Mouse (Mus musculus) Patski (cell line): ENCODE data around the gene Klhdc10. TPM values are rescaled to one million over a fixed set of nuclear protein-coding genes. Genes with fewer than 3 reads are reported as not detected.

Experiments
- ATAC-seq: fragments of 100-300 bp; one replicate; pipeline ENCODE4 v1.8.0; 2021
- CTCF ChIA-PET: fragments of 350-600 bp; sonication (Branson Sonifier 250); formaldehyde crosslinking; loops from one replicate; lab custom pipeline; 2022; ENCODE audit warnings: inconsistent platforms; lab: Charles Lee
- POLR2A ChIA-PET: fragments of 350-600 bp; sonication (Branson Sonifier 250); formaldehyde crosslinking; loops from one replicate; lab custom pipeline; 2022; ENCODE audit warnings: antibody characterized with exemption, inconsistent platforms; lab: Charles Lee
- DNase-seq: peaks from one replicate; pipeline ENCODE4 v3.0.0-alpha.2; 2011; ENCODE audit warnings: low read depth, low spot score
- H3K27me3 ChIP-seq: fragments of 371-371 bp; one replicate; pipeline ENCODE4 v1.5.1; 2021
- CTCF ChIP-seq: fragments of 100-300 bp; IDR thresholded peaks from one replicate; pipeline ENCODE4 v1.5.1; 2021
- in situ Hi-C: fragments of 300-500 bp; cut with MboI; formaldehyde crosslinking; loops from 3 replicates; pipeline ENCODE4 v1.11.1; 2018; ENCODE audit warnings: low pct_unique_long_range_greater_than_20kb, mixed read lengths
- polyA plus RNA-seq: library from polyadenylated mRNA; unstranded; gene quantifications from one replicate; pipeline ENCODE4 v1.2.3, GENCODE M21; 2021

The Klhdc10 gene
- polyA plus RNA-seq, 1 experiment from 2014 or later = 78.8 TPM

GRCm38 (mm10) chr6:30479418-30479817 is 77.8 kb downstream of the Klhdc10 start:
- in situ Hi-C loops = no loop called here
- DNase-seq (no peak), ATAC-seq (no peak)
- TF ChIP-seq CTCF = no peak
- ChIA-PET POLR2A (no interaction called here), CTCF (no interaction called here)
- no peaks in the 10 kb centered on the region for H3K27me3 ChIP-seq

DNA sequence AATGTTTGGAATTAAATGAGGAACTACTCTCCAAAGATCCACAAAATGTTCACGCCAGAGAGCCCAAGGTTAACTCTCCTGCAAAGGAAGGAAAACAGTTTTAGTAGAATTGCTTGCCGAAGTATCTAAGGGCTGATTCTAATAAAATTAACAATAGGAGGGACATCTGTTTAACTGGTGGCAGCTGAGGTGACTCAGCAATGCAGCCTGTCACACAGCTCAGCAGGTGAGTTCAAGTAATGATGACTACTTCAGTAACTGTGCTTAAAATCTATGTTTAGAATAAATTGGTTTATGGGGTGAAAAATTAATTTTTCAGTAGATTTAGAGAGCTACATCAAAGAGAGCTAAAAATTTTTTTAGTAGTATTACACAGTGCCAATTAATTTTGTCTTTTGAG is 81.2 kb downstream of the Klhdc10 start:
- H3K27me3 ChIP-seq = no peaks in the 10 kb centered on the region
- ChIA-PET CTCF (interaction anchor here (1.2 to 2.3 kb wide), 3 partner anchors 11 to 27 kb away, joined by 3 to 7 read pairs (median 3); partner anchors contain the start of genes Ssmem1 and Tmem209), POLR2A (no interaction called here)
- ATAC-seq (no peak), DNase-seq (no peak)
- no peak for TF ChIP-seq CTCF
- in situ Hi-C loops = no loop called here

- in situ Hi-C loops = no loop called here
- CTCF ChIA-PET = no interaction called here
- no peak for ATAC-seq
- POLR2A ChIA-PET = no interaction called here
- DNase-seq = no peak
- no peak for TF ChIP-seq CTCF
- H3K27me3 ChIP-seq = no peaks in the 10 kb centered on the region
These were observed 84.8 kb downstream of the Klhdc10 start for GRCm38 (mm10) chr6:30486504-30486903.

DNA sequence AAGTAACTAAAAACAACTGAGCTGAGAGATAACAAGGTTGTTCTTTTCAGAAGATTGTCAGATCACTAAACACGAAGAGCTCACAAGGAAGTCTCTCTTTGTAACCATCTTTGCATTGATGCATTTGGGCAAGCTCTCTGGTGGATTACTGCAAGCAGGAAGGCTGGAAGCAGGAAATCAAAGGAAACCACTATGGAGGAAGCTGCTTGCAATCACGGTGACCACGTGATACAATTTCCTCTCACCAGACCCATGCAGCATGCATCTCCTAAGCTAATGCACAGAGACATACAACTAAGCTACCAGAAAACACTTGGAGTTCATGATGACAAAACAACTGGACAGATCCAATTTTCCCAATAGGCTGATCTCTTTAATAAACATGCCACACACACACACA is 97.4 kb downstream of the Klhdc10 start:
- ChIA-PET CTCF (interaction anchor here (1.3 to 2.2 kb wide), 2 partner anchors 10 to 47 kb away, joined by 3 to 8 read pairs; partner anchors contain the start of genes Ssmem1 and Tmem209), POLR2A (interaction anchor here (0.6 kb wide), 1 partner anchor 23 kb away, joined by 3 read pairs; no protein-coding TSS in a partner anchor)
- no peak for ATAC-seq
- in situ Hi-C loops = no loop called here
- no peak for DNase-seq
- no peaks in the 10 kb centered on the region for H3K27me3 ChIP-seq
- no peak for TF ChIP-seq CTCF

Other genes with a start within 250 kb of the Klhdc10 start
- gene Ube2h, start 97.3 kb upstream of the Klhdc10 start, polyA plus RNA-seq = 88.9 TPM
- 41.7 TPM for gene Zc3hc1, start 10.8 kb upstream of the Klhdc10 start, polyA plus RNA-seq
- 38.9 TPM for gene Tmem209, start 107.9 kb downstream of the Klhdc10 start, polyA plus RNA-seq
- 0.90 TPM for gene Ssmem1, start 108.0 kb downstream of the Klhdc10 start, polyA plus RNA-seq
- not detected for gene Cpa2, start 139.7 kb downstream of the Klhdc10 start, polyA plus RNA-seq
- not detected for gene Cpa4, start 166.5 kb downstream of the Klhdc10 start, polyA plus RNA-seq
- 0.09 TPM for gene Cpa5, start 209.1 kb downstream of the Klhdc10 start, polyA plus RNA-seq
- gene Cpa1, start 237.3 kb downstream of the Klhdc10 start, polyA plus RNA-seq = not detected